Mouse (Mus musculus): Measurements from ENCODE around the gene Sppl2b. TPM values are rescaled to one million over a fixed set of nuclear protein-coding genes. Genes with fewer than 3 reads are reported as not detected.

Gene Sppl2b
- polyA plus RNA-seq, 1 experiment from 2014 or later = 28.4 TPM

- peaks cover 10% of the 10 kb centered on the region for H3K4me1 ChIP-seq (ENCODE audit: control insufficient read depth, insufficient read depth, low read length)
- WGBS = 28% methylated on average over 41 of the region's 41 CpGs
- peaks cover 8% of the 10 kb centered on the region for H3K36me3 ChIP-seq (ENCODE audit: control insufficient read depth, insufficient read depth)
- ATAC-seq (replicated peaks; ENCODE audit: extremely low read depth, insufficient read depth, low FRiP score) = no peak
- H3K9ac ChIP-seq (ENCODE audit: low read length) = peak overlapping the region; percentile 31; the same call in 1 of the 2 replicates
- no peak overlapping the region for H3K4me3 ChIP-seq (ENCODE audit: low read length)
- no peaks in the 10 kb centered on the region for H3K9me3 ChIP-seq (replicated peaks; ENCODE audit: control insufficient read depth, low read length)
- no peaks in the 10 kb centered on the region for H3K27me3 ChIP-seq (ENCODE audit: control insufficient read depth, insufficient read depth, low read length)
- no peak overlapping the region for H3K27ac ChIP-seq (ENCODE audit: low read length)
- peak overlapping the region; percentile 38 for H3K4me2 ChIP-seq (ENCODE audit: low read depth, low read length)
Observed at GRCm38 (mm10) chr10:80897861-80898510, 42.9 kb downstream of the Sppl2b start.

- 87% methylated on average over 8 of the region's 8 CpGs for WGBS
- H3K4me1 ChIP-seq (ENCODE audit: control insufficient read depth, insufficient read depth, low read length) = peaks cover 10% of the 10 kb centered on the region
- no peak overlapping the region for H3K9ac ChIP-seq (ENCODE audit: low read length)
- H3K4me2 ChIP-seq (ENCODE audit: low read depth, low read length) = no peak overlapping the region
- peaks cover 18% of the 10 kb centered on the region for H3K36me3 ChIP-seq (ENCODE audit: control insufficient read depth, insufficient read depth)
- no peaks in the 10 kb centered on the region for H3K9me3 ChIP-seq (replicated peaks; ENCODE audit: control insufficient read depth, low read length)
- no peak overlapping the region for H3K27ac ChIP-seq (ENCODE audit: low read length)
- no peaks in the 10 kb centered on the region for H3K27me3 ChIP-seq (ENCODE audit: control insufficient read depth, insufficient read depth, low read length)
- no peak for ATAC-seq (replicated peaks; ENCODE audit: extremely low read depth, insufficient read depth, low FRiP score)
- H3K4me3 ChIP-seq (ENCODE audit: low read length) = no peak overlapping the region
Observed at GRCm38 (mm10) chr10:80899074-80899473, 44.0 kb downstream of the Sppl2b start.

GRCm38 (mm10) chr10:80899591-80900317, 44.7 kb downstream of the Sppl2b start:
- no peak for ATAC-seq (replicated peaks; ENCODE audit: extremely low read depth, insufficient read depth, low FRiP score)
- 16% methylated on average over 25 of the region's 25 CpGs for WGBS
- H3K27ac ChIP-seq (ENCODE audit: low read length) = peak overlapping the region; percentile 84; the same call in 1 of the 2 replicates
- no peaks in the 10 kb centered on the region for H3K9me3 ChIP-seq (replicated peaks; ENCODE audit: control insufficient read depth, low read length)
- H3K4me1 ChIP-seq (ENCODE audit: control insufficient read depth, insufficient read depth, low read length) = peaks cover 10% of the 10 kb centered on the region
- peak overlapping the region; percentile 93 for H3K9ac ChIP-seq (ENCODE audit: low read length)
- H3K4me2 ChIP-seq (ENCODE audit: low read depth, low read length) = peak overlapping the region; percentile 95
- peaks cover 23% of the 10 kb centered on the region for H3K36me3 ChIP-seq (ENCODE audit: control insufficient read depth, insufficient read depth)
- no peaks in the 10 kb centered on the region for H3K27me3 ChIP-seq (ENCODE audit: control insufficient read depth, insufficient read depth, low read length)
- peak overlapping the region; percentile 98 for H3K4me3 ChIP-seq (ENCODE audit: low read length)

GRCm38 (mm10) chr10:80900318-80901247, 45.5 kb downstream of the Sppl2b start, which contains the start of gene Timm13:
Gene Timm13, minus strand, starts transcription at chr10:80900969.
- no peaks in the 10 kb centered on the region for H3K9me3 ChIP-seq (replicated peaks; ENCODE audit: control insufficient read depth, low read length)
- ATAC-seq (replicated peaks; ENCODE audit: extremely low read depth, insufficient read depth, low FRiP score) = peak; percentile 97
- under 1% methylated on average over 72 of the region's 72 CpGs for WGBS
- H3K4me1 ChIP-seq (ENCODE audit: control insufficient read depth, insufficient read depth, low read length) = peaks cover 10% of the 10 kb centered on the region
- H3K4me2 ChIP-seq (ENCODE audit: low read depth, low read length) = peak within 1 kb of the TSS; percentile 95
- H3K27ac ChIP-seq (ENCODE audit: low read length) = peak within 1 kb of the TSS; percentile 84
- H3K27me3 ChIP-seq (ENCODE audit: control insufficient read depth, insufficient read depth, low read length) = no peaks in the 10 kb centered on the region
- H3K4me3 ChIP-seq (ENCODE audit: low read length) = peak within 1 kb of the TSS; percentile 98
- peak within 1 kb of the TSS; percentile 93 for H3K9ac ChIP-seq (ENCODE audit: low read length)
- H3K36me3 ChIP-seq (ENCODE audit: control insufficient read depth, insufficient read depth) = peaks cover 27% of the 10 kb centered on the region

- peak overlapping the region; percentile 50; the same call in 1 of the 2 replicates for H3K9ac ChIP-seq (ENCODE audit: low read length)
- peak overlapping the region; percentile 74 for H3K27ac ChIP-seq (ENCODE audit: low read length)
- H3K4me3 ChIP-seq (ENCODE audit: low read length) = peak overlapping the region; percentile 30
- H3K9me3 ChIP-seq (replicated peaks; ENCODE audit: control insufficient read depth, low read length) = no peaks in the 10 kb centered on the region
- H3K4me2 ChIP-seq (ENCODE audit: low read depth, low read length) = peak overlapping the region; percentile 60
- 88% methylated on average over 19 of the region's 19 CpGs for WGBS
- ATAC-seq (replicated peaks; ENCODE audit: extremely low read depth, insufficient read depth, low FRiP score) = no peak
- H3K4me1 ChIP-seq (ENCODE audit: control insufficient read depth, insufficient read depth, low read length) = peaks cover 10% of the 10 kb centered on the region
- no peaks in the 10 kb centered on the region for H3K27me3 ChIP-seq (ENCODE audit: control insufficient read depth, insufficient read depth, low read length)
- H3K36me3 ChIP-seq (ENCODE audit: control insufficient read depth, insufficient read depth) = peaks cover 31% of the 10 kb centered on the region
Observed at GRCm38 (mm10) chr10:80901409-80902272, 46.6 kb downstream of the Sppl2b start.

GRCm38 (mm10) chr10:80902273-80902940, 47.3 kb downstream of the Sppl2b start:
- H3K4me2 ChIP-seq (ENCODE audit: low read depth, low read length) = no peak overlapping the region
- H3K27me3 ChIP-seq (ENCODE audit: control insufficient read depth, insufficient read depth, low read length) = no peaks in the 10 kb centered on the region
- 96% methylated on average over 9 of the region's 9 CpGs for WGBS
- no peak overlapping the region for H3K9ac ChIP-seq (ENCODE audit: low read length)
- no peaks in the 10 kb centered on the region for H3K9me3 ChIP-seq (replicated peaks; ENCODE audit: control insufficient read depth, low read length)
- H3K36me3 ChIP-seq (ENCODE audit: control insufficient read depth, insufficient read depth) = peaks cover 35% of the 10 kb centered on the region
- no peak overlapping the region for H3K27ac ChIP-seq (ENCODE audit: low read length)
- no peak overlapping the region for H3K4me3 ChIP-seq (ENCODE audit: low read length)
- H3K4me1 ChIP-seq (ENCODE audit: control insufficient read depth, insufficient read depth, low read length) = peaks cover 10% of the 10 kb centered on the region
- ATAC-seq (replicated peaks; ENCODE audit: extremely low read depth, insufficient read depth, low FRiP score) = no peak

GRCm38 (mm10) chr10:80903282-80903681, 48.2 kb downstream of the Sppl2b start:
- WGBS = 91% methylated on average over 10 of the region's 10 CpGs
- H3K4me3 ChIP-seq (ENCODE audit: low read length) = no peak overlapping the region
- no peaks in the 10 kb centered on the region for H3K9me3 ChIP-seq (replicated peaks; ENCODE audit: control insufficient read depth, low read length)

More at GRCm38 (mm10) chr10:80903282-80903681, 48.2 kb downstream of the Sppl2b start:
- H3K4me2 ChIP-seq (ENCODE audit: low read depth, low read length) = no peak overlapping the region
- no peak overlapping the region for H3K9ac ChIP-seq (ENCODE audit: low read length)
- H3K27me3 ChIP-seq (ENCODE audit: control insufficient read depth, insufficient read depth, low read length) = no peaks in the 10 kb centered on the region
- no peak overlapping the region for H3K27ac ChIP-seq (ENCODE audit: low read length)
- peaks cover 40% of the 10 kb centered on the region for H3K36me3 ChIP-seq (ENCODE audit: control insufficient read depth, insufficient read depth)
- no peak for ATAC-seq (replicated peaks; ENCODE audit: extremely low read depth, insufficient read depth, low FRiP score)
- peaks cover 10% of the 10 kb centered on the region for H3K4me1 ChIP-seq (ENCODE audit: control insufficient read depth, insufficient read depth, low read length)
